Mouse (Mus musculus) liver, embryonic 14.5 days (tissue): ENCODE data around the gene Naa80. TPM values are rescaled to one million over a fixed set of nuclear protein-coding genes. Genes with fewer than 3 reads are reported as not detected.

ENCODE experiments used
- ATAC-seq: fragments of 200-750 bp; cut with Nextera tagmentation; 2 replicates; pipeline ENCODE4 v1.8.0; 2017; ENCODE audit warnings: moderate number of reproducible peaks, mild to moderate bottlenecking, moderate library complexity; ENCODE audit not compliant: insufficient read depth
- DNase-seq, 3 experiments: peaks; one replicate each; pipeline ENCODE4 v3.0.0-alpha.2; 2012 to 2013; ENCODE audit warnings: low read depth in 3 of 3, low spot score in 3 of 3
- H3K27ac ChIP-seq: fragments of 300-500 bp; sonication (generic); 2 replicates; pipeline ENCODE4 v1.5.1; 2014; ENCODE audit warnings: moderate library complexity, mild to moderate bottlenecking, control low read depth, inconsistent platforms
- H3K27me3 ChIP-seq: fragments of 300-500 bp; sonication (generic); 2 replicates; pipeline ENCODE4 v1.6.1; 2014; ENCODE audit warnings: mild to moderate bottlenecking, low read length, moderate library complexity; ENCODE audit not compliant: control insufficient read depth, insufficient read depth
- H3K36me3 ChIP-seq: fragments of 300-500 bp; sonication (generic); replicated peaks from 2 replicates; pipeline ENCODE4 v1.6.1; 2014; ENCODE audit warnings: low read depth; ENCODE audit not compliant: control insufficient read depth, insufficient read depth
- H3K4me1 ChIP-seq, 2 experiments: fragments of 200-500 bp in 1 of 2; fragments of 300-500 bp in 1 of 2; sonication (generic) in 1 of 2; replicated peaks; 2 replicates each; pipeline ENCODE4 v1.6.1; 2012 to 2014; ENCODE audit warnings: antibody characterized with exemption in 1 of 2, inconsistent platforms in 1 of 2, low read length in 1 of 2; ENCODE audit not compliant: control insufficient read depth in 2 of 2, insufficient read depth in 2 of 2
- H3K4me2 ChIP-seq: fragments of 300-500 bp; sonication (generic); 2 replicates; pipeline ENCODE4 v1.6.1; 2014; ENCODE audit warnings: low read depth, mild to moderate bottlenecking, control low read depth, moderate library complexity
- H3K4me3 ChIP-seq, 2 experiments: fragments of 200-500 bp in 1 of 2; fragments of 300-500 bp in 1 of 2; sonication (generic) in 1 of 2; 2 replicates each; pipeline ENCODE4 v1.5.1; 2012 to 2014; ENCODE audit warnings: low read depth in 2 of 2, low read length in 2 of 2, mild to moderate bottlenecking in 2 of 2, control low read depth in 1 of 2, inconsistent platforms in 1 of 2, moderate library complexity in 1 of 2; ENCODE audit not compliant: insufficient read depth in 1 of 2
- H3K9ac ChIP-seq: fragments of 300-500 bp; sonication (generic); replicated peaks from 2 replicates; pipeline ENCODE4 v1.6.1; 2014; ENCODE audit warnings: mild to moderate bottlenecking, control low read depth, moderate library complexity
- H3K9me3 ChIP-seq: fragments of 300-500 bp; sonication (generic); 2 replicates; pipeline ENCODE4 v1.6.1; 2016; ENCODE audit warnings: low read length, mixed read lengths; ENCODE audit not compliant: control insufficient read depth
- CTCF ChIP-seq: IDR thresholded peaks from 2 replicates; pipeline ENCODE4 v1.5.1; 2016; ENCODE audit warnings: antibody characterized with exemption, low read depth, control low read depth
- EP300 ChIP-seq: IDR thresholded peaks from 2 replicates; pipeline ENCODE4 v1.6.1; 2016; ENCODE audit warnings: antibody characterized with exemption, low read depth
- WGBS: fragments of 180-500 bp; shearing (Covaris S2); extraction: QIAGEN DNeasy Blood & Tissue Kit; methylation state at CpG from one replicate; pipeline ENCODE4 v1.1.7; 2014; ENCODE audit not compliant: insufficient replicate concordance; 5-methylcytosine and 5-hydroxymethylcytosine counted together
- polyA plus RNA-seq, 2 experiments: library from polyadenylated mRNA; depleted of rRNA in 1 of 2; stranded (reverse) in 1 of 2; unstranded in 1 of 2; fragments of >200 nt; fragmentation: Nextera tagmentation in 1 of 2; extraction: Ambion mirVana in 1 of 2; gene quantifications; 2 replicates each; pipeline versions ENCODE4 v1.2.1 to v1.2.3; 2012 to 2014

Naa80 gene
- polyA plus RNA-seq, 2 experiments = 8.9 to 11.4 TPM

DNA sequence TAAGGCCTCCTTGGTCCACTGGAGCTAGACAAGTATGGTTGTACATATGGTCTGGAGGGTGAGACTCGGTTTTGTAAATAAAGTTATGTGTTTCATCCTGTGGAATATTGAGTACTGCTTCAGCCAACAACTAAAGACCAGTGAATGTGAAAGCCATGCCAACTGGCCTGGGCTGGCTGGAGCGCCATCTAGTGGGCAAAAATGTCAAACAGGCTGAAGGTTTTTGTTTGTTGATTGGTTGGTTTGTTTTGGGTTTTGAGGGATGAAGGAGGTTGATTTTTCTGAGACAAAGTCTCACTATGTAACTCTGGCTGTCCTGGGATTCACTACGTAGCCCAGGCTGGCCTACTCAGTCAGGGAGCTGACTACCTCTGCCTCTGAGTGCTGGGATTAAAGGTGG lies 33.1 kb upstream of the Naa80 start:
- Histone ChIP-seq H3K4me2 (no peak overlapping the region), H3K4me1 (peaks cover 12 to 15% of the 10 kb centered on the region in 2 experiments), H3K27me3 (peaks cover 1% of the 10 kb centered on the region; the same call in 1 of the 2 replicates), H3K36me3 (no peaks in the 10 kb centered on the region), H3K9ac (no peak overlapping the region), H3K27ac (no peak overlapping the region), H3K9me3 (no peaks in the 10 kb centered on the region), H3K4me3 (no peak overlapping the region)
- ATAC-seq = no peak
- no peak for DNase-seq
- TF ChIP-seq EP300 = no peak
- peak; percentile 97 for TF ChIP-seq CTCF
- WGBS = 2% methylated on average over 3 of the region's 3 CpGs

GRCm38 (mm10) chr9:107547026-107547425 lies 31.7 kb upstream of the Naa80 start, which contains the start of gene Zmynd10:
Gene Zmynd10 (plus strand): TSS chr9:107547298.
- Histone ChIP-seq H3K36me3 (no peaks in the 10 kb centered on the region), H3K4me3 (peak within 1 kb of the TSS in 1 of 2 experiments; percentile 3; a peak in 1 of 4 replicates), H3K27me3 (peaks cover 3% of the 10 kb centered on the region; the same call in 1 of the 2 replicates), H3K27ac (no peak within 1 kb of the TSS), H3K4me1 (peaks cover 18 to 24% of the 10 kb centered on the region in 2 experiments), H3K9ac (no peak within 1 kb of the TSS), H3K9me3 (no peaks in the 10 kb centered on the region), H3K4me2 (peak within 1 kb of the TSS; percentile 44)
- DNase-seq (peak; percentile 80 to 86 (median 80)), ATAC-seq (peak; percentile 63)
- 5% methylated on average over 20 of the region's 20 CpGs for WGBS
- TF ChIP-seq EP300 = no peak
- TF ChIP-seq CTCF = no peak

DNA sequence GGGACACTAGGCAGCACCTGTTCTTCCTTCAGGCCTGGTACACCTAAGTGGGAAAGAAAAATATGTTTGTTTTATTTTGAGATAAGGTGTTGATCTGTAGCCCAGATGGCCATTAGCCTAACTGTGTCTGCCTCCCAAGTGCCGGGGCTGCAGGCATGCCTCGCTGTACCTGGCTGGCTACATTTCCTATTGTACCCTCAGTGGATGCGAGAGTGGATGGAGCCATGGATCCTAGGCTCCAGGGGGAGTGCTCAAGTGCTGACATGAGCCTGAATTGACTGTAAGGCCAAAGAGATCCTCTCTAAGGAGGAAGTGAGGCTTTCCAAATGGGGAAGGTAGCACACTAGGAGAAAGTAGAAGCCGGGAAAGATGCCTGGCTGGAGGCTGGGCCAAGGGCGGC lies 30.7 kb upstream of the Naa80 start:
- Histone ChIP-seq H3K4me2 (no peak overlapping the region), H3K4me1 (peaks cover 22 to 28% of the 10 kb centered on the region in 2 experiments), H3K4me3 (no peak overlapping the region), H3K9me3 (no peaks in the 10 kb centered on the region), H3K36me3 (no peaks in the 10 kb centered on the region), H3K9ac (no peak overlapping the region), H3K27me3 (peaks cover 3% of the 10 kb centered on the region; the same call in 1 of the 2 replicates), H3K27ac (no peak overlapping the region)
- ATAC-seq (no peak), DNase-seq (no peak)
- WGBS = 66% methylated on average over 5 of the region's 5 CpGs
- TF ChIP-seq EP300 (no peak), CTCF (0 out of 2 replicates have a peak, but pooled peaks have one; percentile 1)

- no peak for TF ChIP-seq CTCF
- no peak for TF ChIP-seq EP300
- Histone ChIP-seq H3K9ac (no peak overlapping the region), H3K9me3 (no peaks in the 10 kb centered on the region), H3K4me1 (peaks cover 31 to 36% of the 10 kb centered on the region in 2 experiments), H3K4me2 (no peak overlapping the region), H3K4me3 (no peak overlapping the region), H3K27ac (no peak overlapping the region), H3K27me3 (peaks cover 3% of the 10 kb centered on the region; the same call in 1 of the 2 replicates), H3K36me3 (no peaks in the 10 kb centered on the region)
- DNase-seq (no peak), ATAC-seq (no peak)
- WGBS = 78% methylated on average over 10 of the region's 10 CpGs
Measured at GRCm38 (mm10) chr9:107548820-107549219, 29.9 kb upstream of the Naa80 start.

DNA sequence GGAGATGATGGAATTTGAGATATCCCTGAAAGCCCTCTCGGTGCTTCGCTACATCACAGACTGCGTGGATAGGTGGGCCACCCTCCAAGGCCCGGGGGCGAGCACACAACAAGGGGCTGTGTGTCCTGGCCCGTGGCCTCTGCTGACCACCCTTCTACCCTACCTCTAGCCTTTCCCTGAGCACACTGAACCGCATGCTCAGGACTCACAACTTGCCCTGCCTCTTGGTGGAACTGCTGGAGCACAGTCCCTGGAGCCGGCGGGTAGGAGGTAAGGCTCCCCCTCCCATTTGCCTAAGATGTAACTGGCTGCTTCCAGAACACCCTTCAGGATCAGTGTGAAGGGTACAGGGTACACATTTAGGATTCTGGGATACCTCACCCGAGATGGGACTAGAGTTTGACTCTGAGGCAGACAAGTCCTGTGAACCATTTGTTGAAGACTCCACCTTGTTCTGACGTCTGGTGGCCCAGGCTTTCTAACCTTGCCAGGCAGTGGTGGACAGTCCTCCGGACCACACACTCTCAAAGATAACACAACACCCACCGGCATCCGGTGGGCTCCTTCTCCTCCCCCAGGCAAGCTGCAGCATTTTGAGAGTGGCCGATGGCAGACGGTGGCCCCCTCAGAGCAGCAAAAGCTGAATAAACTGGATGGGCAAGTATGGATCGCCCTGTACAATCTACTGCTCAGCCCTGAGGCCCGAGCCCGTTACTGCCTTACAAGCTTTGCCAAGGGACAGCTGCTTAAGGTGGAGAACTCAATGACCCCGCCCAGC lies 29.2 kb upstream of the Naa80 start:
- ATAC-seq = no peak
- no peak overlapping the region for H3K9ac ChIP-seq
- peaks cover 3% of the 10 kb centered on the region; the same call in 1 of the 2 replicates for H3K27me3 ChIP-seq
- no peak overlapping the region for H3K4me2 ChIP-seq
- peaks cover 31 to 36% of the 10 kb centered on the region in 2 experiments for H3K4me1 ChIP-seq
- TF ChIP-seq CTCF = no peak
- TF ChIP-seq EP300 = no peak
- WGBS = 75% methylated on average over 20 of the region's 20 CpGs
- no peak overlapping the region for H3K4me3 ChIP-seq
- no peaks in the 10 kb centered on the region for H3K9me3 ChIP-seq
- DNase-seq = no peak
- H3K36me3 ChIP-seq = no peaks in the 10 kb centered on the region
- H3K27ac ChIP-seq = no peak overlapping the region
